7 mouse cellular contexts compared by ENCODE assay signal in genomic region chr9:107708439-107709095, GRCm38 (mm10). TPM values are rescaled to one million over a fixed set of nuclear protein-coding genes. Genes with fewer than 3 reads are reported as not detected.
A peak's percentile ranks its signal among the peaks of the same experiment; 100 is the strongest.
DNase-seq lines count a peak whose midpoint lies in the region; ATAC-seq and TF ChIP-seq lines count a peak whose summit lies in the region.

No protein-coding gene starts in this region.

- no peaks in the 10 kb centered on the region for H3K9me3 ChIP-seq in lung, embryonic 16.5 days (ENCODE audit: control insufficient read depth, low read length)
- no peaks in the 10 kb centered on the region for H3K9me3 ChIP-seq in forebrain, postnatal 0 days (ENCODE audit: low read length)
- no peaks in the 10 kb centered on the region for H3K9me3 ChIP-seq in limb, embryonic 15.5 days
- no peaks in the 10 kb centered on the region for H3K9me3 ChIP-seq in stomach, embryonic 14.5 days (ENCODE audit: control insufficient read depth, low read depth, low read length)

- H3K4me2 ChIP-seq in lung, embryonic 16.5 days (ENCODE audit: low read depth, low read length): peak overlapping the region; percentile 93
- peak overlapping the region; percentile 91 for H3K4me2 ChIP-seq in forebrain, postnatal 0 days (ENCODE audit: low read depth)
- peak overlapping the region; percentile 95 for H3K4me2 ChIP-seq in limb, embryonic 15.5 days
- peak overlapping the region; percentile 74 for H3K4me2 ChIP-seq in stomach, embryonic 14.5 days (replicated peaks; ENCODE audit: low read depth, low read length)

- peak overlapping the region; percentile 71 for H3K27ac ChIP-seq in lung, embryonic 16.5 days (ENCODE audit: low read length)
- peak overlapping the region; percentile 84 for H3K27ac ChIP-seq in forebrain, postnatal 0 days (ENCODE audit: low read depth, low read length)
- peak overlapping the region; percentile 93 for H3K27ac ChIP-seq in limb, embryonic 15.5 days
- peak overlapping the region; percentile 92 for H3K27ac ChIP-seq in stomach, embryonic 14.5 days (ENCODE audit: low read length)

- no peak for TF ChIP-seq CTCF in forebrain, postnatal 0 days (IDR thresholded peaks at IDR 0.05; ENCODE audit: low read depth)

- 3% methylated on average over 21 of the region's 21 CpGs for WGBS in lung, embryonic 16.5 days
- 8% methylated on average over 21 of the region's 21 CpGs for WGBS in forebrain, postnatal 0 days
- 3% methylated on average over 21 of the region's 21 CpGs for WGBS in limb, embryonic 15.5 days
- WGBS in stomach, embryonic 14.5 days: 2% methylated on average over 21 of the region's 21 CpGs

- no peak for ATAC-seq in lung, embryonic 16.5 days (ENCODE audit: low read depth)
- no peak for ATAC-seq in forebrain, postnatal 0 days
- ATAC-seq in limb, embryonic 15.5 days (ENCODE audit: insufficient number of reproducible peaks, low FRiP score, low TSS enrichment, low read depth): no peak
- no peak for ATAC-seq in stomach, embryonic 14.5 days (ENCODE audit: insufficient number of reproducible peaks, insufficient read depth, low FRiP score, low read depth)
- ATAC-seq in CD4-positive, CD25-positive, alpha-beta regulatory T cell, adult 4 months: no peak

- H3K9ac ChIP-seq in lung, embryonic 16.5 days (ENCODE audit: low read length): peak overlapping the region; percentile 87
- peak overlapping the region; percentile 73 for H3K9ac ChIP-seq in forebrain, postnatal 0 days
- H3K9ac ChIP-seq in limb, embryonic 15.5 days: peak overlapping the region; percentile 88
- H3K9ac ChIP-seq in stomach, embryonic 14.5 days (replicated peaks; ENCODE audit: low read depth, low read length): peak overlapping the region; percentile 81

- H3K4me3 ChIP-seq in lung, embryonic 16.5 days (ENCODE audit: low read length): peak overlapping the region; percentile 69
- peak overlapping the region; percentile 75 for H3K4me3 ChIP-seq in forebrain, postnatal 0 days (ENCODE audit: low read depth, low read length)
- peak overlapping the region; percentile 78 for H3K4me3 ChIP-seq in limb, embryonic 15.5 days
- peak overlapping the region; percentile 84 for H3K4me3 ChIP-seq in stomach, embryonic 14.5 days (ENCODE audit: low read depth, low read length)

- no peaks in the 10 kb centered on the region; the same call in 1 of the 2 replicates for H3K27me3 ChIP-seq in lung, embryonic 16.5 days (ENCODE audit: control insufficient read depth, insufficient read depth, low read depth, low read length)
- H3K27me3 ChIP-seq in forebrain, postnatal 0 days (ENCODE audit: insufficient read depth, low read length): no peaks in the 10 kb centered on the region
- peaks cover 2% of the 10 kb centered on the region; the same call in 1 of the 2 replicates for H3K27me3 ChIP-seq in limb, embryonic 15.5 days
- H3K27me3 ChIP-seq in stomach, embryonic 14.5 days (ENCODE audit: control insufficient read depth, insufficient read depth, low read length): no peaks in the 10 kb centered on the region

- H3K36me3 ChIP-seq in lung, embryonic 16.5 days (ENCODE audit: control insufficient read depth, insufficient read depth, low read length): no peaks in the 10 kb centered on the region
- peaks cover 12% of the 10 kb centered on the region; the same call in 1 of the 2 replicates for H3K36me3 ChIP-seq in forebrain, postnatal 0 days (ENCODE audit: insufficient read depth)
- peaks cover 8% of the 10 kb centered on the region; the same call in 1 of the 2 replicates for H3K36me3 ChIP-seq in limb, embryonic 15.5 days
- peaks cover 6% of the 10 kb centered on the region; the same call in 1 of the 2 replicates for H3K36me3 ChIP-seq in stomach, embryonic 14.5 days (ENCODE audit: control insufficient read depth, insufficient read depth, low read length)

- DNase-seq in lung, postnatal 36 days: no peak
- DNase-seq in forebrain, postnatal 0 days: no peak
- DNase-seq in cerebellum, adult 11 months: no peak

- H3K4me1 ChIP-seq in lung, embryonic 16.5 days (replicated peaks; ENCODE audit: control insufficient read depth, insufficient read depth, low read length): peaks cover 55% of the 10 kb centered on the region
- H3K4me1 ChIP-seq in forebrain, postnatal 0 days (ENCODE audit: insufficient read depth): peaks cover 12% of the 10 kb centered on the region; the same call in 1 of the 2 replicates
- peaks cover 67% of the 10 kb centered on the region for H3K4me1 ChIP-seq in limb, embryonic 15.5 days
- H3K4me1 ChIP-seq in stomach, embryonic 14.5 days (ENCODE audit: control insufficient read depth, insufficient read depth, low read length): peaks cover 46% of the 10 kb centered on the region

RNA-seq across cellular contexts. Expression of gene Sema3f, which starts 1.7 kb away (rescaled TPM):
- polyA plus RNA-seq in lung, embryonic 16.5 days (2015; fragmentation: Nextera tagmentation; extraction: Ambion mirVana): 10.4 and 11.8 TPM in 2 replicates
- total RNA-seq in forebrain, postnatal 0 days (2014; rRNA removed): 56.6 and 61.4 TPM in 2 replicates
- 7.1 and 7.8 TPM in 2 replicates for polyA plus RNA-seq in forebrain, postnatal 0 days (2015; fragmentation: Nextera tagmentation; extraction: Ambion mirVana)
- polyA plus RNA-seq in limb, embryonic 15.5 days (2015; fragmentation: Nextera tagmentation; extraction: Ambion mirVana): 26.6 and 38.2 TPM in 2 replicates
- polyA plus RNA-seq in stomach, embryonic 14.5 days (2014; fragmentation: Nextera tagmentation; extraction: Ambion mirVana): 30.2 and 33.2 TPM in 2 replicates
- not detected for polyA plus RNA-seq in CD4-positive, CD25-positive, alpha-beta regulatory T cell, adult 4 months (2017; shearing (Covaris generic))

RNA-seq across cellular contexts. Expression of gene Gnat1, which starts 29.1 kb away (rescaled TPM):
- 0.65 and 1.2 TPM in 2 replicates for polyA plus RNA-seq in lung, embryonic 16.5 days (2015; fragmentation: Nextera tagmentation; extraction: Ambion mirVana)
- total RNA-seq in forebrain, postnatal 0 days (2014; rRNA removed): 0.24 TPM in 1 of 2 replicates, not detected in the other
- polyA plus RNA-seq in forebrain, postnatal 0 days (2015; fragmentation: Nextera tagmentation; extraction: Ambion mirVana): 0.73 and 1.8 TPM in 2 replicates
- polyA plus RNA-seq in limb, embryonic 15.5 days (2015; fragmentation: Nextera tagmentation; extraction: Ambion mirVana): 2.8 TPM in 2 replicates
- polyA plus RNA-seq in stomach, embryonic 14.5 days (2014; fragmentation: Nextera tagmentation; extraction: Ambion mirVana): 1.8 and 2.4 TPM in 2 replicates
- polyA plus RNA-seq in CD4-positive, CD25-positive, alpha-beta regulatory T cell, adult 4 months (2017; shearing (Covaris generic)): 1 to 10 TPM in 1 of 2 experiments, not detected in 1; 1.6 TPM

RNA-seq across cellular contexts. Expression of gene Slc38a3, which starts 39.2 kb away (rescaled TPM):
- 4.5 and 5.4 TPM in 2 replicates for polyA plus RNA-seq in lung, embryonic 16.5 days (2015; fragmentation: Nextera tagmentation; extraction: Ambion mirVana)
- total RNA-seq in forebrain, postnatal 0 days (2014; rRNA removed): 43.5 and 60.9 TPM in 2 replicates
- polyA plus RNA-seq in forebrain, postnatal 0 days (2015; fragmentation: Nextera tagmentation; extraction: Ambion mirVana): 38.7 and 39.8 TPM in 2 replicates
- polyA plus RNA-seq in limb, embryonic 15.5 days (2015; fragmentation: Nextera tagmentation; extraction: Ambion mirVana): 5.0 and 5.1 TPM in 2 replicates
- polyA plus RNA-seq in stomach, embryonic 14.5 days (2014; fragmentation: Nextera tagmentation; extraction: Ambion mirVana): 3.7 and 7.1 TPM in 2 replicates
- polyA plus RNA-seq in CD4-positive, CD25-positive, alpha-beta regulatory T cell, adult 4 months (2017; shearing (Covaris generic)): not detected
